Mouse (Mus musculus): ENCODE data around the gene Dis3. TPM values are rescaled to one million over a fixed set of nuclear protein-coding genes. Genes with fewer than 3 reads are reported as not detected.
A peak's percentile ranks its signal among the peaks of the same experiment; 100 is the strongest.

Dis3 gene
- 12.3 TPM for polyA plus RNA-seq (2012; fragmentation: generic; extraction: Trizol)

- TF ChIP-seq REST (IDR thresholded peaks at IDR 0.05; ENCODE audit: insufficient read depth, insufficient read length) (no peak), USF1 (IDR thresholded peaks at IDR 0.05; ENCODE audit: low read depth) (no peak), POLR2AphosphoS2 (IDR thresholded peaks at IDR 0.05; ENCODE audit: insufficient read length, low read depth) (peak; percentile 25), MYOD1 (IDR thresholded peaks at IDR 0.05; ENCODE audit: control insufficient read depth in 1 of 3, insufficient read length in 2 of 3, low read depth in 2 of 3) (peak in 1 of 3 experiments; percentile 29), CEBPB (IDR thresholded peaks at IDR 0.05; ENCODE audit: insufficient read depth, poor library complexity, severe bottlenecking) (no peak), SRF (IDR thresholded peaks at IDR 0.05; ENCODE audit: control insufficient read depth, insufficient read length, low read depth) (peak; percentile 20), MAX (IDR thresholded peaks at IDR 0.05; ENCODE audit: low read depth) (no peak), E2F4 (IDR thresholded peaks at IDR 0.05; ENCODE audit: insufficient read depth) (peak; percentile 41), TCF3 (IDR thresholded peaks at IDR 0.05; ENCODE audit: insufficient read length, low read depth) (no peak), TCF12 (IDR thresholded peaks at IDR 0.05; ENCODE audit: insufficient read depth, poor library complexity, severe bottlenecking) (no peak), POLR2A (IDR thresholded peaks at IDR 0.05; ENCODE audit: insufficient read length, low read depth) (peak; percentile 71), MYOG (IDR thresholded peaks at IDR 0.05; ENCODE audit: control insufficient read depth in 1 of 3, insufficient read depth in 1 of 3, insufficient read length in 2 of 3, low read depth in 2 of 3) (no peak)
- peak within 1 kb of the TSS; percentile 95 for H3ac ChIP-seq (ENCODE audit: control insufficient read depth, insufficient read length)
- H3K4me2 ChIP-seq (ENCODE audit: low read depth): peak within 1 kb of the TSS; percentile 94
- peaks cover 27% of the 10 kb centered on the region for H3K36me3 ChIP-seq (ENCODE audit: control insufficient read depth, insufficient read depth)
- peak within 1 kb of the TSS; percentile 49 for H3K4me3 ChIP-seq
- peaks cover 38% of the 10 kb centered on the region for H3K79me2 ChIP-seq (ENCODE audit: control insufficient read depth, insufficient read depth)
- no peaks in the 10 kb centered on the region for H3K27me3 ChIP-seq (ENCODE audit: control insufficient read depth, insufficient read depth, insufficient read length)
These were observed at the start of gene Dis3, which contains the start of gene Pibf1 for GRCm38 (mm10) chr14:99099267-99099966. Gene Dis3, minus strand, starts transcription at chr14:99099770. Gene Pibf1, plus strand, starts transcription at chr14:99099424.

GRCm38 (mm10) chr14:99146841-99147240 lies 47.3 kb upstream of the Dis3 start:
- no peak overlapping the region for H3ac ChIP-seq (ENCODE audit: control insufficient read depth, insufficient read length)
- no peak overlapping the region for H3K4me3 ChIP-seq
- H3K36me3 ChIP-seq (ENCODE audit: control insufficient read depth, insufficient read depth): peaks cover 16% of the 10 kb centered on the region
- H3K4me2 ChIP-seq (ENCODE audit: low read depth): no peak overlapping the region
- TF ChIP-seq TCF12 (IDR thresholded peaks at IDR 0.05; ENCODE audit: insufficient read depth, poor library complexity, severe bottlenecking): no peak
- no peak for TF ChIP-seq MAX (IDR thresholded peaks at IDR 0.05; ENCODE audit: low read depth)
- no peak for TF ChIP-seq E2F4 (IDR thresholded peaks at IDR 0.05; ENCODE audit: insufficient read depth)
- TF ChIP-seq USF1 (IDR thresholded peaks at IDR 0.05; ENCODE audit: low read depth): no peak
- no peaks in the 10 kb centered on the region for H3K79me2 ChIP-seq (ENCODE audit: control insufficient read depth, insufficient read depth)
- H3K27me3 ChIP-seq (ENCODE audit: control insufficient read depth, insufficient read depth, insufficient read length): no peaks in the 10 kb centered on the region

GRCm38 (mm10) chr14:99141786-99142633 lies 42.4 kb upstream of the Dis3 start:
- Histone ChIP-seq H3K4me3 (no peak overlapping the region), H3K79me2 (ENCODE audit: control insufficient read depth, insufficient read depth) (no peaks in the 10 kb centered on the region), H3K4me2 (ENCODE audit: low read depth) (no peak overlapping the region), H3ac (ENCODE audit: control insufficient read depth, insufficient read length) (no peak overlapping the region), H3K27me3 (ENCODE audit: control insufficient read depth, insufficient read depth, insufficient read length) (no peaks in the 10 kb centered on the region), H3K36me3 (ENCODE audit: control insufficient read depth, insufficient read depth) (peaks cover 19% of the 10 kb centered on the region)
- TF ChIP-seq POLR2A (IDR thresholded peaks at IDR 0.05; ENCODE audit: insufficient read length, low read depth): no peak
- TF ChIP-seq REST (IDR thresholded peaks at IDR 0.05; ENCODE audit: insufficient read depth, insufficient read length): no peak
- TF ChIP-seq TCF3 (IDR thresholded peaks at IDR 0.05; ENCODE audit: insufficient read length, low read depth): no peak
- TF ChIP-seq USF1 (IDR thresholded peaks at IDR 0.05; ENCODE audit: low read depth): no peak
- no peak for TF ChIP-seq CEBPB (IDR thresholded peaks at IDR 0.05; ENCODE audit: insufficient read depth, poor library complexity, severe bottlenecking)
- no peak for TF ChIP-seq E2F4 (IDR thresholded peaks at IDR 0.05; ENCODE audit: insufficient read depth)
- no peak for TF ChIP-seq MYOG (IDR thresholded peaks at IDR 0.05; ENCODE audit: control insufficient read depth in 1 of 3, insufficient read depth in 1 of 3, insufficient read length in 2 of 3, low read depth in 2 of 3)
- TF ChIP-seq POLR2AphosphoS2 (IDR thresholded peaks at IDR 0.05; ENCODE audit: insufficient read length, low read depth): no peak
- no peak for TF ChIP-seq MAX (IDR thresholded peaks at IDR 0.05; ENCODE audit: low read depth)
- no peak for TF ChIP-seq SRF (IDR thresholded peaks at IDR 0.05; ENCODE audit: control insufficient read depth, insufficient read length, low read depth)
- TF ChIP-seq MYOD1 (IDR thresholded peaks at IDR 0.05; ENCODE audit: control insufficient read depth in 1 of 3, insufficient read length in 2 of 3, low read depth in 2 of 3): no peak
- no peak for TF ChIP-seq TCF12 (IDR thresholded peaks at IDR 0.05; ENCODE audit: insufficient read depth, poor library complexity, severe bottlenecking)

GRCm38 (mm10) chr14:99140036-99140435 lies 40.5 kb upstream of the Dis3 start:
- H3K4me3 ChIP-seq: no peak overlapping the region
- H3K36me3 ChIP-seq (ENCODE audit: control insufficient read depth, insufficient read depth): peaks cover 20% of the 10 kb centered on the region
- H3K79me2 ChIP-seq (ENCODE audit: control insufficient read depth, insufficient read depth): no peaks in the 10 kb centered on the region
- no peak for TF ChIP-seq REST (IDR thresholded peaks at IDR 0.05; ENCODE audit: insufficient read depth, insufficient read length)
- no peak for TF ChIP-seq POLR2AphosphoS2 (IDR thresholded peaks at IDR 0.05; ENCODE audit: insufficient read length, low read depth)
- TF ChIP-seq USF1 (IDR thresholded peaks at IDR 0.05; ENCODE audit: low read depth): no peak
- no peak for TF ChIP-seq E2F4 (IDR thresholded peaks at IDR 0.05; ENCODE audit: insufficient read depth)
- no peak for TF ChIP-seq TCF12 (IDR thresholded peaks at IDR 0.05; ENCODE audit: insufficient read depth, poor library complexity, severe bottlenecking)
- TF ChIP-seq MYOD1 (IDR thresholded peaks at IDR 0.05; ENCODE audit: control insufficient read depth in 1 of 3, insufficient read length in 2 of 3, low read depth in 2 of 3): no peak
- H3ac ChIP-seq (ENCODE audit: control insufficient read depth, insufficient read length): no peak overlapping the region
- H3K27me3 ChIP-seq (ENCODE audit: control insufficient read depth, insufficient read depth, insufficient read length): no peaks in the 10 kb centered on the region
- no peak overlapping the region for H3K4me2 ChIP-seq (ENCODE audit: low read depth)

Data from myocyte (in vitro differentiated cells).